Mouse (Mus musculus): ENCODE data around the gene Rarres1.

GRCm38 (mm10) chr3:67557200-67557651 is 41.9 kb upstream of the Rarres1 start:
- TF ChIP-seq GATA1 (IDR thresholded peaks at IDR 0.05; ENCODE audit: low read length) (no peak), TAL1 (IDR thresholded peaks at IDR 0.05; ENCODE audit: low read length) (no peak)
